Mouse (Mus musculus): ENCODE measurements at regions not wholly inside any gene's neighbourhood (a gene's known extent, or its start where the extent isn't known, plus 50 kb on each side); places are given as distances from the start of the nearest gene placed in this dataset.

DNA sequence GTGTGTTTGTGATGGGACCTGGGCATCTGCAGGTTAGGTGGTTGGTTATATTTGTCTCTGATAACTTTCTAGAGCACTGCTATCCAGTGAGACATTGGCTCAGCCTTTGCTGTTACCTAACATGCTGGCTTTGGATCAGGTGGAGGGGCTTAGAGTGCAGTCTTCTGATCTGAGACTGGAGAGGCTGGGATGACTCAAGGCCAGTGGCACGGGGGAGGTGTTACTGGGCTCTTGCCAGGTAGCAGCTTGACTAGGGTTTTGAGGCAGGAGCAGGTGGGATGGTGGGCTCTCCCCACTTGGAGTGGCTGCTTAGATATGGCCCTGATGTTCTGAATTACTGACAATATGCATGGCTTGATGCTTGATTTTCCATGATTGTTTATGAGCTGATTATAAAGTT is 236.0 kb downstream of the Zfp704 start:
- Histone ChIP-seq H3K4me2 (ENCODE audit: low read depth, low read length) (no peak overlapping the region), H3K4me3 (ENCODE audit: low read depth, low read length) (no peak overlapping the region), H3K4me1 (ENCODE audit: control insufficient read depth, low read depth, low read length) (no peaks in the 10 kb centered on the region), H3K9me3 (replicated peaks; ENCODE audit: control insufficient read depth, low read length) (no peaks in the 10 kb centered on the region), H3K27ac (ENCODE audit: low read length) (no peak overlapping the region), H3K36me3 (ENCODE audit: control insufficient read depth, insufficient read depth) (no peaks in the 10 kb centered on the region), H3K27me3 (ENCODE audit: control insufficient read depth, insufficient read depth, low read depth, low read length) (no peaks in the 10 kb centered on the region), H3K9ac (ENCODE audit: low read depth, low read length) (no peak overlapping the region)
- ATAC-seq (ENCODE audit: low read depth): no peak
- WGBS (ENCODE audit: insufficient replicate concordance): 32% methylated on average over 1 of the region's 1 CpGs

- Histone ChIP-seq H3K4me1 (ENCODE audit: control insufficient read depth, low read depth, low read length) (no peaks in the 10 kb centered on the region), H3K4me3 (ENCODE audit: low read depth, low read length) (no peak overlapping the region), H3K27me3 (ENCODE audit: control insufficient read depth, insufficient read depth, low read depth, low read length) (no peaks in the 10 kb centered on the region), H3K36me3 (ENCODE audit: control insufficient read depth, insufficient read depth) (no peaks in the 10 kb centered on the region), H3K4me2 (ENCODE audit: low read depth, low read length) (no peak overlapping the region), H3K9me3 (replicated peaks; ENCODE audit: control insufficient read depth, low read length) (no peaks in the 10 kb centered on the region), H3K9ac (ENCODE audit: low read depth, low read length) (no peak overlapping the region), H3K27ac (ENCODE audit: low read length) (no peak overlapping the region)
- WGBS (ENCODE audit: insufficient replicate concordance): 63% methylated on average over 2 of the region's 2 CpGs
- ATAC-seq (ENCODE audit: low read depth): no peak
Observed at GRCm38 (mm10) chr3:9370096-9370495, 239.8 kb downstream of the Zfp704 start.

DNA sequence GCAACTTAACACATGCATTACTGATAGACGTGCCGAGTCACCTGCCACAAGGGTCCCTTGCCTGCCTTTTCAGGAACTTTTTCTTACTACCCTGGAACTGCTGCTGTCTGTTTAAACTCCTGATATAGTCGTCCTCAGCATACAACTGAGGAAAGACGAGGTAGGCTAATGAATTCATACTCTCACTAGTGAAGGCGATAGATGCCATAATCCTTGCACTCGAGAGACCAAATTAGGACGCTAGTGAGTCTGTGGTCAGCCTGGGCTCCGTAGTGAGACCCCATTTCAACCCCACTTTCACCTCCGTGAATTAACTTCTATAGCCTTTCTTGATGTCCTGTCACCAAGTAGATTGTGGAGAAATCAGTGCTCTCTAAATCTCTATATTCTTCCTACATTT is 244.1 kb downstream of the Zfp704 start:
- H3K27me3 ChIP-seq (ENCODE audit: control insufficient read depth, insufficient read depth, low read depth, low read length): no peaks in the 10 kb centered on the region
- no peak overlapping the region for H3K4me2 ChIP-seq (ENCODE audit: low read depth, low read length)
- no peak overlapping the region for H3K4me3 ChIP-seq (ENCODE audit: low read depth, low read length)
- no peak overlapping the region for H3K9ac ChIP-seq (ENCODE audit: low read depth, low read length)
- ATAC-seq (ENCODE audit: low read depth): no peak
- no peaks in the 10 kb centered on the region for H3K4me1 ChIP-seq (ENCODE audit: control insufficient read depth, low read depth, low read length)
- WGBS (ENCODE audit: insufficient replicate concordance): 65% methylated on average over 9 of the region's 9 CpGs
- H3K36me3 ChIP-seq (ENCODE audit: control insufficient read depth, insufficient read depth): no peaks in the 10 kb centered on the region
- no peaks in the 10 kb centered on the region for H3K9me3 ChIP-seq (replicated peaks; ENCODE audit: control insufficient read depth, low read length)
- no peak overlapping the region for H3K27ac ChIP-seq (ENCODE audit: low read length)

- no peak overlapping the region for H3K4me2 ChIP-seq (ENCODE audit: low read depth, low read length)
- no peak for ATAC-seq (ENCODE audit: low read depth)
- H3K9me3 ChIP-seq (replicated peaks; ENCODE audit: control insufficient read depth, low read length): no peaks in the 10 kb centered on the region
- no peaks in the 10 kb centered on the region for H3K4me1 ChIP-seq (ENCODE audit: control insufficient read depth, low read depth, low read length)
- no peak overlapping the region for H3K9ac ChIP-seq (ENCODE audit: low read depth, low read length)
- WGBS (ENCODE audit: insufficient replicate concordance): 79% methylated on average over 8 of the region's 8 CpGs
- no peak overlapping the region for H3K4me3 ChIP-seq (ENCODE audit: low read depth, low read length)
- H3K27me3 ChIP-seq (ENCODE audit: control insufficient read depth, insufficient read depth, low read depth, low read length): no peaks in the 10 kb centered on the region
- H3K27ac ChIP-seq (ENCODE audit: low read length): no peak overlapping the region
- H3K36me3 ChIP-seq (ENCODE audit: control insufficient read depth, insufficient read depth): no peaks in the 10 kb centered on the region
Observed at GRCm38 (mm10) chr3:9359186-9359585, 250.7 kb downstream of the Zfp704 start.

GRCm38 (mm10) chr3:9358111-9358510 is 251.8 kb downstream of the Zfp704 start:
- no peak for ATAC-seq (ENCODE audit: low read depth)
- no peak overlapping the region for H3K9ac ChIP-seq (ENCODE audit: low read depth, low read length)
- H3K27me3 ChIP-seq (ENCODE audit: control insufficient read depth, insufficient read depth, low read depth, low read length): no peaks in the 10 kb centered on the region
- H3K4me2 ChIP-seq (ENCODE audit: low read depth, low read length): no peak overlapping the region
- no peaks in the 10 kb centered on the region for H3K9me3 ChIP-seq (replicated peaks; ENCODE audit: control insufficient read depth, low read length)
- H3K4me1 ChIP-seq (ENCODE audit: control insufficient read depth, low read depth, low read length): no peaks in the 10 kb centered on the region
- WGBS (ENCODE audit: insufficient replicate concordance): 65% methylated on average over 12 of the region's 12 CpGs
- no peaks in the 10 kb centered on the region for H3K36me3 ChIP-seq (ENCODE audit: control insufficient read depth, insufficient read depth)
- H3K4me3 ChIP-seq (ENCODE audit: low read depth, low read length): no peak overlapping the region
- no peak overlapping the region for H3K27ac ChIP-seq (ENCODE audit: low read length)

- Histone ChIP-seq H3K9ac (ENCODE audit: low read depth, low read length) (no peak overlapping the region), H3K4me3 (ENCODE audit: low read depth, low read length) (no peak overlapping the region), H3K27me3 (ENCODE audit: control insufficient read depth, insufficient read depth, low read depth, low read length) (no peaks in the 10 kb centered on the region), H3K9me3 (replicated peaks; ENCODE audit: control insufficient read depth, low read length) (no peaks in the 10 kb centered on the region), H3K36me3 (ENCODE audit: control insufficient read depth, insufficient read depth) (no peaks in the 10 kb centered on the region), H3K27ac (ENCODE audit: low read length) (no peak overlapping the region), H3K4me2 (ENCODE audit: low read depth, low read length) (no peak overlapping the region), H3K4me1 (ENCODE audit: control insufficient read depth, low read depth, low read length) (no peaks in the 10 kb centered on the region)
- ATAC-seq (ENCODE audit: low read depth): no peak
- WGBS (ENCODE audit: insufficient replicate concordance): 63% methylated on average over 2 of the region's 2 CpGs
Observed at GRCm38 (mm10) chr3:9357639-9358038, 252.2 kb downstream of the Zfp704 start.

GRCm38 (mm10) chr3:9355875-9356274 is 254.0 kb downstream of the Zfp704 start:
- no peak overlapping the region for H3K9ac ChIP-seq (ENCODE audit: low read depth, low read length)
- no peak for ATAC-seq (ENCODE audit: low read depth)
- no peaks in the 10 kb centered on the region for H3K27me3 ChIP-seq (ENCODE audit: control insufficient read depth, insufficient read depth, low read depth, low read length)
- no peak overlapping the region for H3K4me2 ChIP-seq (ENCODE audit: low read depth, low read length)
- no peaks in the 10 kb centered on the region for H3K9me3 ChIP-seq (replicated peaks; ENCODE audit: control insufficient read depth, low read length)
- 61% methylated on average over 4 of the region's 4 CpGs for WGBS (ENCODE audit: insufficient replicate concordance)
- no peaks in the 10 kb centered on the region for H3K36me3 ChIP-seq (ENCODE audit: control insufficient read depth, insufficient read depth)
- H3K27ac ChIP-seq (ENCODE audit: low read length): no peak overlapping the region
- H3K4me3 ChIP-seq (ENCODE audit: low read depth, low read length): no peak overlapping the region
- no peaks in the 10 kb centered on the region for H3K4me1 ChIP-seq (ENCODE audit: control insufficient read depth, low read depth, low read length)

GRCm38 (mm10) chr3:9354756-9355155 is 255.1 kb downstream of the Zfp704 start:
- Histone ChIP-seq H3K27ac (ENCODE audit: low read length) (no peak overlapping the region), H3K9me3 (replicated peaks; ENCODE audit: control insufficient read depth, low read length) (no peaks in the 10 kb centered on the region), H3K27me3 (ENCODE audit: control insufficient read depth, insufficient read depth, low read depth, low read length) (no peaks in the 10 kb centered on the region), H3K4me2 (ENCODE audit: low read depth, low read length) (no peak overlapping the region), H3K9ac (ENCODE audit: low read depth, low read length) (no peak overlapping the region), H3K4me3 (ENCODE audit: low read depth, low read length) (no peak overlapping the region), H3K36me3 (ENCODE audit: control insufficient read depth, insufficient read depth) (no peaks in the 10 kb centered on the region), H3K4me1 (ENCODE audit: control insufficient read depth, low read depth, low read length) (no peaks in the 10 kb centered on the region)
- ATAC-seq (ENCODE audit: low read depth): no peak
- 55% methylated on average over 11 of the region's 11 CpGs for WGBS (ENCODE audit: insufficient replicate concordance)

DNA sequence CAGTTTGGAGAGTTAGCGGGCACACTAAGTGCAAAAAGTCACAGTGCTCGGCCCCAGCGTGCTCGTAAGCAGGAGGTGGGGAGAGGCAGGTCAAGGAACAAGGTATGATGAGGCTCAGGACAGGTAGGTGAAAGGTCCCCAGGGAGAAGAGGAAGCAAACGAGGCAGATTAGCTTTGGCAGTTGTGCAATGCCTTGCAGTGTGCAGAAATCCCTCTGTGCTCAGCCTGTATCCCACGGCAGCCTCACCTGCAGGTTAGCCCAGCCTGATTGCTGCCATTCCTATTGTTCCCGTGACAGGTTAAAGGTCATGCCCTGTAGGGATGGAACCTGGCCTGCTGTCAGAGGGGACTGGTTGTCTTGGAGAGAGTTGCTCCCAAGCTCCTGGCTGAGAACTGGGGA is 257.6 kb downstream of the Zfp704 start:
- 45% methylated on average over 7 of the region's 7 CpGs for WGBS (ENCODE audit: insufficient replicate concordance)

DNA sequence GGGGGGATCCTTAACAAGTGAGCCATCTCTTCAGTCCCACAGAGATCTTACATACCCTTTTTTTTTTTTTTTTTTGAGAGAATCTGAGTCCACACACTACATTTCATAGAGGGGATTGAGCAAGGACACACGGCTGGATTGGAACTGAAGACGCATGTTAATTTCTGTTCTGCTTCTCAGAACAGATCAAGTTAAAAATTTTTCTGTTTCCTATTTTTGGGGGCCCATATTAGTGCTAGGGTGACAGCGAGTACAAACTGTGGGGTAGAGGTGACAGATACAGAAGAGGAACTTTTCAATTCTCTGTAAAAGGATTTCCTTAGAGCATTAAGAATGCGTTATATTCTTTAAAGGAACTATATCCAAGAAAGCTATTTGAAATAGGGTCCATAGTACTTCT is 260.1 kb downstream of the Zfp704 start:
- Histone ChIP-seq H3K36me3 (ENCODE audit: control insufficient read depth, insufficient read depth) (no peaks in the 10 kb centered on the region), H3K4me2 (ENCODE audit: low read depth, low read length) (no peak overlapping the region), H3K4me1 (ENCODE audit: control insufficient read depth, low read depth, low read length) (no peaks in the 10 kb centered on the region), H3K27me3 (ENCODE audit: control insufficient read depth, insufficient read depth, low read depth, low read length) (peaks cover 21% of the 10 kb centered on the region), H3K4me3 (ENCODE audit: low read depth, low read length) (no peak overlapping the region), H3K9ac (ENCODE audit: low read depth, low read length) (no peak overlapping the region), H3K27ac (ENCODE audit: low read length) (no peak overlapping the region), H3K9me3 (replicated peaks; ENCODE audit: control insufficient read depth, low read length) (no peaks in the 10 kb centered on the region)
- no peak for ATAC-seq (ENCODE audit: low read depth)
- WGBS (ENCODE audit: insufficient replicate concordance): 43% methylated on average over 4 of the region's 4 CpGs

More for the DNA sequence above, 257.6 kb downstream of the Zfp704 start:
- Histone ChIP-seq H3K27me3 (ENCODE audit: control insufficient read depth, insufficient read depth, low read depth, low read length) (peaks cover 10% of the 10 kb centered on the region), H3K4me2 (ENCODE audit: low read depth, low read length) (no peak overlapping the region), H3K9ac (ENCODE audit: low read depth, low read length) (no peak overlapping the region), H3K27ac (ENCODE audit: low read length) (no peak overlapping the region), H3K4me1 (ENCODE audit: control insufficient read depth, low read depth, low read length) (no peaks in the 10 kb centered on the region), H3K4me3 (ENCODE audit: low read depth, low read length) (no peak overlapping the region), H3K9me3 (replicated peaks; ENCODE audit: control insufficient read depth, low read length) (no peaks in the 10 kb centered on the region), H3K36me3 (ENCODE audit: control insufficient read depth, insufficient read depth) (no peaks in the 10 kb centered on the region)
- peak; percentile 37; the same call in 1 of the 2 replicates for ATAC-seq (ENCODE audit: low read depth)
